Mouse (Mus musculus) cortical plate, adult 2 months (tissue): ENCODE measurements around the gene Map3k5. TPM values are rescaled to one million over a fixed set of nuclear protein-coding genes. Genes with fewer than 3 reads are reported as not detected.

Experiments used
- H3K27ac ChIP-seq: fragments of 200-500 bp; 2 replicates; pipeline ENCODE4 v1.5.1; 2012; ENCODE audit warnings: low read length, control low read depth, inconsistent platforms; ENCODE audit not compliant: insufficient read depth
- H3K4me1 ChIP-seq: fragments of 200-500 bp; 2 replicates; pipeline ENCODE4 v1.6.1; 2011; ENCODE audit warnings: low read length; ENCODE audit not compliant: control insufficient read depth, insufficient read depth
- H3K4me3 ChIP-seq: fragments of 200-500 bp; 2 replicates; pipeline ENCODE4 v1.5.1; 2011; ENCODE audit warnings: mild to moderate bottlenecking, low read length, control low read depth; ENCODE audit not compliant: insufficient read depth
- CTCF ChIP-seq: fragments of 200-500 bp; IDR thresholded peaks from 2 replicates; pipeline ENCODE4 v1.5.1; 2011; ENCODE audit warnings: mild to moderate bottlenecking, control low read depth, low read length; ENCODE audit not compliant: insufficient read depth; ENCODE audit errors: extremely low read depth
- POLR2A ChIP-seq: fragments of 200-500 bp; IDR thresholded peaks from 2 replicates; pipeline ENCODE4 v1.6.1; 2011; ENCODE audit warnings: mild to moderate bottlenecking, low read length, control low read depth; ENCODE audit not compliant: insufficient read depth; ENCODE audit errors: extremely low read depth
- polyA plus RNA-seq: library from polyadenylated mRNA; depleted of rRNA; stranded (reverse); fragments of >200 nt; gene quantifications from 2 replicates; pipeline ENCODE4 v1.2.3, GENCODE M21; 2012

Gene Map3k5
- polyA plus RNA-seq, 1 experiment, result 17.2 TPM

DNA sequence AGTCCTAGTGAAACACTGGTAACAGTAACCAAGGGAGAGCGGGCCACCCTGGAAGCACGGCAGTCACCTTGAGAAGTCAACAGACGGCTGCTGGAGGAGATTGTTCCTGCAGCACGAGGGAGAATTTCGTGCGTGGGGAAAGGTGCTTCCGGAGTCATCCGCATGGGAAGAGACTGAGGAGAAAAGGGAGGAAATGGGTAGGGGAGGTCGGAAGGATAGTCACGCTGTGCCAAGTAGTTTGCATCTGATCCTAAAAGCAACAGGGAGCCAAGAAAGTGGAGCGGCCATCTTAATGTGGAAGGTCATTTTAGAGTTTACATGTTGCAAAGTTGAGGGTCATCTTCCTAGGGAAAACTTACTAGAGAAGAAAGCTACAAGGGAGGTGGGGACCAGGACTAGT lies 155.9 kb downstream of the Map3k5 start:
- TF ChIP-seq CTCF (no peak), POLR2A (no peak)
- no peak overlapping the region for H3K27ac ChIP-seq
- H3K4me3 ChIP-seq, result no peak overlapping the region
- H3K4me1 ChIP-seq, result no peaks in the 10 kb centered on the region

DNA sequence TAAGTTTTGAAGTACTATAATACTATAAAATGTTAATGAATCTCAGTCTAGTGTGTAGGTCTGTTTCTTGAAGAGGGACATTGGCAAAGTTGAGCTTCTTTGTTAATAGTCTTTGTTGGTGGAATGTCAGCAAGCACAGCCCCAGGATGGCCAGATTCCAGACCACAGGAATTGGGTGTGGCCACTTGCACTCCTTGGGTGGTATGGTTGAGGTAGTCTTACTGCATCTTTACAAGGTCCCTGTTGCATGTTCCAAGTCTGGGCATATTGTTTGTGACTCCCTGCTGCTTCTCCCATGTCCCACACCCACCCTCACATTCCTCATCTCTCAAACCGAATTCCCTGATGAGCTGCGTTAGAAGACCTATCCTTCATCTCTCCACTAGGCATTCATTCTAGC lies 157.1 kb downstream of the Map3k5 start:
- Histone ChIP-seq H3K4me3 (no peak overlapping the region), H3K4me1 (no peaks in the 10 kb centered on the region), H3K27ac (no peak overlapping the region)
- TF ChIP-seq CTCF (no peak), POLR2A (no peak)

GRCm38 (mm10) chr10:20092371-20092770 lies 158.1 kb downstream of the Map3k5 start:
- Histone ChIP-seq H3K27ac (no peak overlapping the region), H3K4me1 (no peaks in the 10 kb centered on the region), H3K4me3 (no peak overlapping the region)
- no peak for TF ChIP-seq CTCF
- TF ChIP-seq POLR2A, result no peak

GRCm38 (mm10) chr10:20101456-20101855 lies 167.2 kb downstream of the Map3k5 start:
- H3K4me1 ChIP-seq, result peaks cover 2% of the 10 kb centered on the region; the same call in 1 of the 2 replicates
- no peak overlapping the region for H3K27ac ChIP-seq
- H3K4me3 ChIP-seq, result no peak overlapping the region
- no peak for TF ChIP-seq CTCF
- TF ChIP-seq POLR2A, result no peak

DNA sequence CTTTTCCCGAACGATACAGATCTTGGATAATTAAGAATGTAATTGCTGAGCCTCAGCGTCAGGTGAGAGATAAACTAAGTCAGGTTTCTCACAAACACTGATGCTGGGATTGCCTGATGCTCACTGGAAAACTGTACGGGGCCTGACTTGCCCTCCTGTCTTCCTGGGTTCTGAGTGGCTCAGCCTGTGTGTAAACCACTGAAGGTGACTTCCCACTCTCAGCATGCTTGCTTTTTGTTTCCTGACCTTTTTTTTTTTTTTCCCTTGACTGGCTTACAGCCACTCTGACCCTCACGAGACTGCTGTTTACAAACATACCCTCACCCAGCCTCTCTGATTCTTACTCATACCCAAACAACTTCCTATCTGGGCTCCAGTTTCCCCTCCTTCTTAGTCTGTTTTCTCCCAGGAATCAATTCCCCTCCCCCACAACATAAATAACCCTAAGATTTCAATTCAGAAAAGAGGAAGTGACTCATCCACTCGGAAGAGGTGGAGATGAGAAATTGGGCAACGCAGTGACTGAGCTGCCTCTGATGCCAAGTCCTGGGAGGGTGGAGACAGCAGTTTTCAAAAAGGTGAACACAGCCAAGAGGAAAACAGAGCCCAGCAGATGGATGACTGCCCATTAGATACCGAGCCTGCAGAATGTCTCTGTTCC lies 170.1 kb downstream of the Map3k5 start:
- Histone ChIP-seq H3K4me3 (no peak overlapping the region), H3K27ac (no peak overlapping the region), H3K4me1 (peaks cover 2% of the 10 kb centered on the region; the same call in 1 of the 2 replicates)
- TF ChIP-seq POLR2A (no peak), CTCF (no peak)

DNA sequence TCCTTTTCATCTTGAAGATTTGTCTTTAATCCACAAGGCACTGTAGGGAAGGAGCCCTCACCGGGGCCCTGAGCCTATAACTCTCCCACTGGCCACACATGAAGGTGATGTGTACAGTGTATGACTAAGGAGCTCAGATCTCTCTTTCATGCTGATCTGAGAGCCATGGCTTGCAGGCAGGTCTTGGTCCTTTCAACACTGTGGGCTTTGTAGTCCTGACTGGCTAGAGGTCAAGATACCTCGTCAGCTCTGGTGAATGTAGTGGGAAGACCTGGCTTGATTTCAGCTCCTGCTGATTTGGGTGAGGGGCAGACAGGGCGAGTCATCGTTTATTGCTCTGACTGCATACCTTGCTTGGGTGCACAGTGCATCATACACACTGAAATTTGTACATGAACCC lies 171.3 kb downstream of the Map3k5 start:
- Histone ChIP-seq H3K27ac (no peak overlapping the region), H3K4me1 (peaks cover 2% of the 10 kb centered on the region; the same call in 1 of the 2 replicates), H3K4me3 (no peak overlapping the region)
- TF ChIP-seq CTCF (no peak), POLR2A (no peak)

GRCm38 (mm10) chr10:20107031-20107430 lies 172.8 kb downstream of the Map3k5 start:
- Histone ChIP-seq H3K4me1 (peaks cover 2% of the 10 kb centered on the region; the same call in 1 of the 2 replicates), H3K27ac (no peak overlapping the region), H3K4me3 (no peak overlapping the region)
- TF ChIP-seq CTCF, result no peak
- TF ChIP-seq POLR2A, result no peak

GRCm38 (mm10) chr10:20111508-20111907 lies 177.2 kb downstream of the Map3k5 start:
- H3K4me1 ChIP-seq, result no peaks in the 10 kb centered on the region
- no peak overlapping the region for H3K27ac ChIP-seq
- no peak overlapping the region for H3K4me3 ChIP-seq
- TF ChIP-seq CTCF (no peak), POLR2A (no peak)

- TF ChIP-seq POLR2A (no peak), CTCF (no peak)
- 0 out of 2 replicates have a peak, but pooled peaks cover 1% of the 10 kb centered on the region for H3K4me1 ChIP-seq
- no peak overlapping the region for H3K4me3 ChIP-seq
These were observed 178.0 kb downstream of the Map3k5 start for GRCm38 (mm10) chr10:20112026-20112973.

More at GRCm38 (mm10) chr10:20112026-20112973, 178.0 kb downstream of the Map3k5 start:
- H3K27ac ChIP-seq, result no peak overlapping the region
